Mouse (Mus musculus) lung, postnatal 4 days (tissue): ENCODE measurements around the gene Sowaha.

Experiments used
- DNase-seq, 2 experiments: peaks; one replicate each; pipeline ENCODE4 v3.0.0; 2021

Gene Sowaha

DNA sequence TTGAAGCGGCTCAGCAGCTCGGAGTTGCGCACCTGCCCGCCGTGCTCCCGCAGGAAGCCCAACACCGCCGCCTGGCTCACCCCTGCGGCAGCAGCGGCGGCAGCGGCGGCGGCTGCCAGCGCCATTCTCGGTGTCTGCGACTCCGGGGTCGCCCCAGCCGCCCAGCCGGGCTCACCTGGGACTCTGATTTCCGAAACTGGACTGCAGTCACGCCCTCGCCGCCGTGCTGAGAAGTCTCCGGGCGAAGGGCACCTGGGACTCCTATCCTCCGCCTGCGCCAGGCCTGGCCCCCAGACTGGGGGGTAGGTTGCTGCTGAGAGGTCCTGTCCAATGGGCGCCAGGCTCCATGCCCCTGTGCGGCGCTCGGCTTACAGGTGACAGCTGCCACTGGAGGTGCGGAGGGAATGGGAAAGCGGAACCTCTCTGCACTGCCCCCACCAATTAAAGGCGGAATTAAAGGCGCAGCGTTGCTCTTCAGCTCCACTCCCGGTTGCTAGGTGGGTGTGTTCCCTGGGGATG, at the start of gene Sowaha, which contains the start of gene Gm9945:
Sowaha (minus strand) TSS at position 492 of the 519 bp plus-strand sequence.
Gm9945 (plus strand) TSS at position 384 of the 519 bp plus-strand sequence.
- DNase-seq, result peak; percentile 34 to 54

DNA sequence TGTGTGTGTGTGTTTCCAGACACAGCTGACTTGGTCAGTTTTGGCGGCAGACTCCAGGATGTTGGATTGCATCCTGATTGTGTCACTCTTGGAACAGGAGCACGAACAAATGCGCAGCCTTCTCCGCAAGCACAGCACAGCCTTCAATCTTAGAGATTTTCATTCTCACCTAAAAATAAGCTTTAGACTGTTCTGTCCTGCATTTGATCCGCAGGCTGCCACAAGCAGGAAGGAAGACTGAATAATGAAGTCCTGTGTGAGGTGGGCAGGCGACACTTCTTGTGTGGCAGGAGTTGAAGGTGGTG, 49.1 kb upstream of the Sowaha start:
- peak; percentile 51 to 72 for DNase-seq

DNA sequence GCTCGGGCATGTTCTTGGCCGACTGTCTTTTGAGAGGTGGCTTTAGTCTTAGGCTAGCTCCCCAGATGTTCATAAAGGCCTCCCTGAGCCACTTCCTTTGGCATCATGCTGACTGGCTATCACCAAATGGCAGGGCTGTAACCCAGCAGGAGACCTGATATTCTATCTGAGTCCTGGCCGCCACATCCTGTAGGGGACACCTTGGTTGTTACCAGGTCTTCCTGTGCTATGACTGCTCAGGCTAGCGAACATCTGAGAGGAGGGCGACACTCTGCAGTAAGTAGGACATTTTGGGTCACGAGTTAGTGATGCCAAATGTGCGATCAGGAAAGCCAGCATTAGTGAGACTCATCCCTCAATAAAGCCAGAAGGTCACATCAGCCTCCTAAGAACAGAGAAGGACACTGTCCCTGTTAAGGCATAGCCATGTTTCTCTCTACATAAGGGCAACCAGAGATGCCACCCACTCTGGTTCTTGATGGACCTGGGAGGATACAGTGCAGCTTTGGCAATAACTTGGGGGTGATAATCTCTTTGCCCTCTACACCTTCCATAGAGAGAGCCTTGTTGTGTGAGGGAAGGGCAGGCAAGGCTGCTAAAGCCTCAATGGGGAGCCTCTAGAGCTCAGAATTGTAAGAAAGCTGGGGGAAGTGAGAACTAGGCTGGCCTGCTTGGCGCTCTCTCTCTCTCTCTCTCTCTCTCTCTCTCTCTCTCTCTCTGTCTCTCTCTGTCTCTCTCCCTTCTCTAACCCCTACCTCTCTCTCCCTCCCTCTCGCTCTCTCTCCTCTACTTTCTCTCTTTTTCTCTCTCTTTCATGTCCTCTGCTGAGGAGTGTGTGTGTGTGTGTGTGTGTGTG, 48.6 kb upstream of the Sowaha start:
- no peak for DNase-seq

DNA sequence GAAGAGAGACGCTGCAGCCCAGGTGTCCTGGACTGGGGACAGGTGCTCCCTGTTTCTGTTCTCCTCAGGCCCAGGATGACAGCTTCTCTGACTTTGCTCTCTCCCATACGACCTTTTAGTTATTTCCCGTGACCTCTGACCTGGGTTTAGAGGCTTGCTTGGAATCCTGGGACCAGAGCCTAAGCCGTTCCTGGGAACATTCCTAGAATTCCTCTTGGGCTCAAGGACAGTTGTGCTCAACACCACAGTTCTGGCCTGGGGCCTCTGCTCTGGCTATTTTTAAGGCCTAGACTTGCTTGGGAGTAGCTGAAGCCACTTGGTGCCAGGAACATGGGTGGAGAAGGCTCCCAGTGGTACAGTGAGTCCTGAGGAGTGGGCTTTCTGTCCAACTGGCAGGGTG, 45.4 kb upstream of the Sowaha start:
- DNase-seq, result peak in 1 of 2 experiments; percentile 45

DNA sequence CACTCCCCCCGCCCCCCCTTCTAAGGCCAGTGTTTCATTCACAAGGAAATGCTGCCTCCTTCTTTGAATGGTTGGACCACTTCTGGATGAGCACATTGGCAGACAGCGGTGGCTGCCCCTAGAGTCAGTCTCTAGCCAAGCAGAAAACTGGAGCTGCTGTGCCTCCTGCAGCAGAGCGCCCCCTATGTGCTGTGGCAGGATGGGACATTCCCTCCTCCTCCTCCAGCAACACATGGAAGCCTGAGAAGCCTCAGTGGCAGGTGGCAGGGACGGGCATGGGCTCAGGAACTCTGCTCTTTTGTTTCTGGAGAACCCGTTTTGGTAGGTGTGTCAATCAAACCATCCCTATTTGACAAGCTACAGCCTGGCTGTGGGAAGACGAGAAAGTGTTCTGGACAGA, 44.8 kb upstream of the Sowaha start:
- DNase-seq, result peak in 1 of 2 experiments; percentile 46

DNA sequence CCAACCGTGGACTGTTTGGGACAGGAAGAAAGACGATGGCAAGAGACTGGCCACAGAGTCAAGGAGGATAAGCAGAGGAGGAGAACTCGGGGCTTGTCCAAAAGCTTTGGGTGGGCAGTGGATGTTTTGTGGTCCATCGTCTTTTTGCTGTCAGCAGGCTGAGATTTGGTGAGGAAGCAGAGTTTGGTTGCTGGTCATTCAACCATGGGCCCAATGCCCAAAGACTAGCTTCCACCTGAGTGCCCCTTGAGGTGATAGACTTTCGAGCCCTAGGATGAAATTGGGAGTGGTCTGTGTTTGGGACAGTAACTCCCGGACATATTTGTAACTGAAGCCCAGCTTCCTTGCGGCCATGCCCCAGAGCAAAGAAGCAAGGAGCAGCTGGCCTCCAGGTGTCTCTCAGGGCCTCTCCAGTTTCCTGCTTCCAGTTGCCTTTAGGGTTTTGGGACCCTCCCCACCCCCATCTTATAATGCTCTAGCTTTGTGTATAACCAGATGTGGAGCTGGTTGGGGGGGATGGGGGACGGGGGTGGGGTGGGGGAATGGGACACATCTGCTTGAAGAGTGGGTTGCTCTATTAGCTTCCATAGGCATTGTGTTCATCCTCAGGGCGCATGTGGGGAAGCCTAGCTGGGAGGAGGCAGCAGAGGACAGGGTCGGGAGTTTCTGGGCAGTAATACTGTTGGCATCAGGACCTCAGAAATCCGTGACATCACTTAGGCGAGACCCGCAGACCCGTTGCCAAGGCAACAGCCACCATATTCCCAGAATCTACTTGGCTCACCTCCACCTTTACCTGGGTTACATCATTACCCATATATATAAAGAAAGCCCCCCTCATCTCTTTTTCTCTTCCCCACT, 43.7 kb upstream of the Sowaha start:
- DNase-seq, result no peak

DNA sequence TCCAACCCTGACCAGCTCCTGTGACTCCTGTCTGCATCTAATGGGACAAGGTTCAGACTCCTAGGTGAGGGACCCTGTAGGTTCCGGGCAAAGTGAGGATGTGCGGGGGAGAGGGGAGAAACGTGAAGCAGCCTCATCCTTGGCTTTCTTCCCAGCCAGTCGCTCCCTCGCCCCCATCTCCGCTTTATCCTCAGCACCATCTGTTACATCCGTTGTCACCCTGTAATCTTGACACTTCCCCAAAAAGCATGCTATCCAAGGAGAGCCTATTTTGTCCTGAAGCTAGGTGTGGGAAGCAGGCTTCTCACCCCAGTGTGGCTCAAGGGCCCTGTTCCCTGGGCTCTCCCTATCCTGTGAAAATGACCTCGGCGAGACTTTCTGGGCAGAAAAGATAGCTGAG, 42.9 kb upstream of the Sowaha start:
- DNase-seq, result no peak

DNA sequence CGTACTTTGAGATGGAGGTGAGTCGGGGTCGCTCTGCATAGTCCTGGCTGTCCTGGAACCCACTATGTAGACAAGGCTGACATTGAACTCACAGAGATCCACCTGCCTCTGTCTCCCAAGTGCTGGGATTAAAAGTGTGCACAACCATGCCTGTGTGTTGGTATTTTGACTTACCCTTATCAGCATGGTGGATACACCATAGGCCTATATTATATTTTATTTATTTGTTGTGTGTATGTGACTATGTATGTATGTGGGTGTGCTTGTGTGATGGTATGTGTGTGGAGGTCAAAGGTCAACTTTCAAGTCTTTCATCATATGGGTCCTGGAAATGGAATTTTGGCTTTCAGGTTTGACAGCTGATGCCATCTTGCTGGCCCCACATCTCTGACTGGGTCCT, 42.3 kb upstream of the Sowaha start:
- DNase-seq, result no peak

DNA sequence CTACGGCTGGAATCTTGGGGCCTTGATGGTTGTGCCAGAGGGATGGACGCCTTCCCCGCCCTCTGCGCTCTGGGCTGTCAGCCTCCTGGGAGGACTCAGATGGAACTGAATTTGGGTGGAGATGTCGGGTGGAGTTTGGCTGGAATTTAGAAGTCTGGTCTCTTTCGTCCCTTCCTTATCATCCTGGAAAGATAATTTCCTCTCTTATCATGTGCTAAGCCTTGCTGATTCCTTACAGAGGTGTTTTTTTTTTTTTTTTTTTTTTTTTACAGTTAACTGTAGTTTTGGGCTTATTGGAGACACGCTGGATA, 41.7 kb upstream of the Sowaha start:
- DNase-seq, result no peak

DNA sequence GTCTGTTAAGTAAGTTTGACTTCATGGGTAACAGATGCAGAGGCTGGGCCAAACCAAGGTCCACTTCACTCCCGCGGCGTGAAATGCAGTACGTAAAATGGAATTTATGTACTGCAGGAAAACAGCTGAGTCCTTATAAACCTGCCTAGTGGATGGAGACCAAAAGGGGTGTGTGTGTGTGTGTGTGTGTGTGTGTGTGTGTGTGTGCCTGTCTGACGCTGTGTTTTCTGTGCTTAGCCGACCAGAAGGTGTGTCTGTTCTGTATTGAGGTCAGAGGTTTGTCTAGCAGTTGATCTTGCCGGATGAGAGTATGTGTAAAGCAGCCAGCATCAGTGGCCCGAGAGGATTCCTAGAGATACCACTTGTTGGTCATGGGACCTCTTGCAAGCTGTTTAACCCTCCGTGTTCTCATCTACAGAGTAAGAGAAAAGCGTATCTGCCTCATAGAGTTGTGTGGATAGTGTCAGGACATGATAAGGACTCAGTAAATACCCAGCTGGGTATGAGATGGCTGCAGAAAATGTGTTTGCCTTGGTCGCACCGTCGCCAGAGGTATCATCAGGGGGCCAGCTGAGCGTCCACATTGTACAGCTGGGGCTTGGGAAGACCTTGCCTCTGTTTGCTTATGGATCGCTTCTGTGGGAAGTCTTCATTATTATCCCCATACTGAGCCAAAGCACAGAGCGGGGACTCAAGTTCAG, 41.2 kb upstream of the Sowaha start:
- no peak for DNase-seq

DNA sequence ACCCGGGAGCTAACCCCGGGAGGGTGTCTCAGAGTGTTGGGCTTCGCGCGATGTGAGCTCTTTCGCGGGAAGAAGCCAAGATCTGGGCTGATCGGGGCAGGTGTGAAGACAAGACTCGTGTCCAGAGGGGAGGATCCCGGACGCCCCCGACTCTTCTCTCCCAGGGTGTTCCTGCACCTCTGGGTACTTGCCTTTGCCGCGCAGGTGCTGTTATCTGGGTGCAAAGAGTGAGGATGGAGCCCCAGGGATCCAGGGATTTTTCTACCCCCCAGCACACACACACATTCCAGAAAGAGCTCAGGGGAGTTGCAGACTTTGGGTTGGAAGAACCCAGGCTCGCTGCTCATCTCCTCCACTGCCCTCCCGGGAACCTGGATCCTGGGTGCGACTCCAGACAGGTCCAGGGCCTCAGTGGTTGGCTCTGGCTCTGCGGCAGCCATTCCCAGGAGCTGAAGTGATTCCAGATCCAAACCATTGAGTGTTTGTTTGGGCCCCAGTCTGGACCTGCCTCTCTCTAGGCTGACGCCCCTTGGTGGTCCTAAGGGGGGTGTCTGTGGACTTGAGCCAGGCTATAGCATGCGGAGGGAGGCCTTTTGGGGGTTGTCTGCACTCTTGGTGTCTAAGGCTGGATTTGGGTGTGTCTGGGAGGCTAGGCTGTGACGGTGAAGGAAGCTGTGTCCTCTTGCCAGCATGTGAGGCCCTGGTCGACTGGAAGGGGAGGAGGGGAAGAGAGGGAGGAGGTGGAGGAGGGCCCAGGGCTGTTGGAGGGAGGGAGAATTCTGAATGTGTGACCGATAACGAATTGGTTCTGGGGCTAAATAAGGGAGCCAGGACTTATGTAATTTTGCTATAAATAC, 40.3 kb upstream of the Sowaha start:
- DNase-seq, result peak; percentile 65

DNA sequence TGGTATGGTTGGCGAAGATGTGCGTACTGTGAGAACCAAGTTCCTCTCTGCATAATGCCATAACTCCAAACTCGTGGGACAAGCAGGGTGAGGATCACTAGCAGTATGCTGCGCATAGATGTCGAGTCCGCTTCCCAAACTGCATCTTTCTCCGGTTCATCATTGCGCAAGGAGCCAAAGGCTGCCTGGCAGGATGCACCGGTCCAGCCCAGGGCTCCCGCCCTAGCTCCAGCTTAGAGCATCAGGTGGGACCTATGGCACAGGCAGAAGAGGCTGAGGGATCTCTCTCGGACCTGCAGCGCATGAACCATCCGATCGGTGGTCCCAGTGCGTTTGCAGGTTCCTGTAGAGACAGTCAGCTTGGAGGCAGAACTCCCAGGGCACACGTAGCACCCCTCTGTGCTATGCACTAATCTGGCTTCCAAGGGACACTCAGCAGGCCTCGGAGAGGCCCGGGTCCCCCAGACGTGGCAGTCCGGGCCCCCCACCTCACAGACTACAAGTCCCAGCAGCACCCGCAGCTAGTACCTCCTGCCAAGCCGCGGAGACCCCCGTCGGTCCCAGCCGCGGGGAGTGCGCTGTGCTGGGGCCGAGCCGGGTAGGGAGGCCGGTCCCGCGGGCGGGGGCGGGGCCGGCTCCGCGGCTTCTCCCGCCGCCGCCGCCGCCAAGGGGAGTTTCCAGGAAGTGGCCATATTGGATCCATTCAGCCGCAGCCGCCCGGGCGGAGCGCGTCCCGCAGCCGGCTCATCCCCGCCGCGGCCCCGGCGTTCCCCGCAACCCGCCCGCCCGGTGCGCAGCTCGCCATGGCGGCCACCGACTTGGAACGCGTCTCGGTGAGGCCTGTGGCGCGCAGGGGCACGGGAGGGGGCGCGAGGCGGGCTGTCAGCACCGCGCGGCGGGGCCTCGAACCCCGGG, 39.4 kb upstream of the Sowaha start, which contains the start of gene Sept8:
Sept8 (plus strand) TSS at position 51 of the 915 bp plus-strand sequence.
- DNase-seq, result peak; percentile 72 to 80

DNA sequence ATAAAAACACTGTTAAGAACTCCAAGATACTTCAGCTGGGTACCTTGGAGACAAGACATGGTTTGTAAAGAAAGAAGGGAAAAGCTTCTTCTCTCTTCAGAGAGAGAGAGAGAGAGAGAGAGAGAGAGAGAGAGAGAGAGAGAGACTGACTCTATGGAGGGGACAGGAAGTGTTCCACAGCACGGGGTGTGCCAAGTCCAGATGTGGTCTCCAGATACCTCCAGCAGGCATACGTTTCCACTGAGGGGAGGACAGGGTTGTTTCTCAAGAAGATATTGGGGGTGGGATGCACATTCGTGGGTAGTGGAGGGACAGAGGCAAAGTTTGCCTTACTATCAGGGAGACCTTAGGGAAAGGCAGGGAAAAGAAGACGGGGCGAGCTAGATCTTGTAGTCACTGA, 38.7 kb upstream of the Sowaha start:
- DNase-seq, result no peak

DNA sequence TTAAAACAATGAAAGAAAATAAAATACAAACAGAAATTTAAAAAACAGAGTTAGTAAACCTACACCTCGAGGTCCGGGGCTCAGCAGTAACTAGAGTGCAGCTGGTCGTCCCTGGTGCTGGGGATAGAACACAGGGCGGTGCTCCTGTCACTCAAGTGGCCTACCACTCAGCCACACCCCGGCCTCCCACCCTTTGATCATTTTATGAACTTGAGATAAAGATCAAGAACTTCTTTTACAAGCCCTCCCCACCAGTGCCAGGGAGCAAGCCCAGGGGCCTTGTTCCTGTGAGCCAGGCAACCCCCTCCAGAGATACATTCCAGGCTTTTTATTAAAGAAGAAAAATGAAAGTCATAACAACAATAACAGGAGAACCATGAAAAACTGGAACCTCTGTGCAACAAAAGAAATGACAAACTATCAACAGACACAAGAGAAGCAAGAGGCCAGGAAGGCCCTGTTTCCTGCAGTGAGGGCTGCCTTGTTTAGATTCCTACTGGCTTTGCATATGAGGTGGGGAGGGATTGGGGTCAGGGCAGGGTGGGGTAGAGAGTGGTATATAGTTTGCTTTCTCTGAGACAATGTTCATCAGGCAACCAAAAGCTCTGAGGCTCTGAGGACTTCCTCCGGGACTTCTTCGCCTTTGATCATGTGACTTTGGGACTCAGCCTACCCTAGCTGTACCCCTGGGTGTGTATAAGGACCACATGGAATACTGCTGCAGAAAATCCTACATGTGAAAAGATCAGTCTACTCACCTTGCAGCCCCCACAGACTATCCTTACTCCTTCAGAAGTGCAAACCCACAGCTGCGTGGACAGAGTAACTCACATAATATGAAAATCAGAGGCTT, 36.9 kb upstream of the Sowaha start:
- DNase-seq, result peak; percentile 35 to 58

DNA sequence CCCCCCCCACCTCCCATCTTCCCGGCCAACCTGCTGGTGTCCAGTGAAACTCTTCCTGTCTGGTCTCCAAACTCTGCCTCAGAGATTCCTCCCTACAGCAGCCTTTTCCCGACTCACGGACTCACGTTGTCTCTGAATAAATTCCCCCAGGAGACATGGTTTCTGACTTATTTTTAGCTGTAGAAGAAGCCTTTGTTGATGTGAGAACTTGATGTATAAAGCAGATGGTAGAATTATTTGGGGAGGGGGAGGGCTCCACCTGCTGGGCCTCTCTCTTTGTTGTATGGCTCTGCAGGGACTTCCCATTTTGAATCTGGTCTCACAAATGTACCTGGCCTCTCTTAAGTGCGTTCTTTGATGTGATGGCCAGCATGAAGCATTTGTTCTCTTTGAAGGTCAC, 30.3 kb upstream of the Sowaha start:
- no peak for DNase-seq

DNA sequence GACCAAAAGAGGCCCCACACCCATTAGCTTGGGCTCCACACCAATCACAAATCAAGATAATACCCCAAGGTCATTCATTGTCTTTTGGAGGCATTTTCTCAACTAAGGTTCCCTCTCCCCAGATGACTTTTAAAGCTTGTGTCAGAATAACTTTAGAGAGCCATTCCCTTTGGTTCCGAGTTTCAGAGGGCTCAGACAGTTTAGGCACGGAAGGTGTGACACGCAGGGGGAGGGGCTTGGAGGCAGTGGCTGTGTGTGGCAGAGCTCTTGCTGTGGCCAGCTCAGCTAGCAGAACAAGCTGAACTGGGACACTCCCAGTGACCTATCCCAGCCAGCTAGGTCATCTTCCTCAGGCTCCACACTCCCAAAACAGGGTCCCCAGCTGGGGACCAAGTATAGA, 28.5 kb upstream of the Sowaha start:
- no peak for DNase-seq

DNA sequence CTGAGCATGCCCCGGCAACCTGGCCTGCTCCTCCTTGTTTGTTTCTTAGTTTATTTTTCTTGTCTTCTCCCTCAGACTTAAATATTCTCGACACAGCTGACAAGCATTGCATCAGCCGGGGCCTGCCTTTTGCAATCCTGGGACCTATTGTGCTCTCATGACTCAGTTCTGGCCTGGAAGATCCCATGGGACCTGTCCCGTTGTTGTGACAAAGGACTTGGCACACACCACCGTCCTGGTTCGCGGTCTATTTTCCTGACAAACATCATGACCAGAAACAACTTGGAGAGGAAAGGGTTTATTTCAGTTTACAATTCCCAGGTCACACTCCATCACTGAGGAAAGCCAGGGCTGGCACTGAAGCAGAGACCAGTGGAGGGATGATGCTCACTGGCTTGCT, 28.1 kb upstream of the Sowaha start:
- peak in 1 of 2 experiments; percentile 54 for DNase-seq

DNA sequence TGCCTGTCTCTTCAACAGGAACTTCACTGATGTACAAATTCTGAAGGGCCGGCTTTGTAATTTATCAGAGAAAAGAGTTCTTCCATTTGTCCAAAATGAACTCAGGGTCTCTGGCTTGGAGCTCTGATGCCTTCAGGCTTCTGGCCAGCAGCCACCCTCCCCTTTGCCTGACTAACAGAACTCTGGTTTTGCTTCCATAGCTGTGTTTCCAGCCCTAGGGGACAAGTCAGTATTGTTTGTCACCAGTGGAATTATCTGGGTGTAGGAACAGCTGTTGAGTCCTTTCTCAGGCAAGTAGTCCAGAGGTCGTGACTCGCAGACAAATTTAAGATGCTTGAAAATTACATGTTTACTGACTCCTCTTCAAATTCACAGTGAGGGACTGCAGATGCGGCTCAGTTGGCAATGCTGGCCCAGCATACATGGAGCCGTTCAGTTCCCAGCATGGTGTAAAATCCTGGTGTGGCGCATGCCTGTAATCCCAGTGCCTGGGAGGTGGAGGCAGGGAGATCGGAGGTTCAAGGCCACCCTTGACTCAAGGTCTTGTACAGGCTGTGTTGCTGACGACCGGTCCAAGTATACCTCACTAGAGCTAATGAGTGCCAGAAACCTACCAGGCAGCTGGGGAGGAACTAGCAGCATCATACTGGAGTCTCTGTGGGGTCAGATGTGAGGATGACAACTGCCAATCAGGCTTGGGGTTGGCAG, 27.2 kb upstream of the Sowaha start:
- no peak for DNase-seq

DNA sequence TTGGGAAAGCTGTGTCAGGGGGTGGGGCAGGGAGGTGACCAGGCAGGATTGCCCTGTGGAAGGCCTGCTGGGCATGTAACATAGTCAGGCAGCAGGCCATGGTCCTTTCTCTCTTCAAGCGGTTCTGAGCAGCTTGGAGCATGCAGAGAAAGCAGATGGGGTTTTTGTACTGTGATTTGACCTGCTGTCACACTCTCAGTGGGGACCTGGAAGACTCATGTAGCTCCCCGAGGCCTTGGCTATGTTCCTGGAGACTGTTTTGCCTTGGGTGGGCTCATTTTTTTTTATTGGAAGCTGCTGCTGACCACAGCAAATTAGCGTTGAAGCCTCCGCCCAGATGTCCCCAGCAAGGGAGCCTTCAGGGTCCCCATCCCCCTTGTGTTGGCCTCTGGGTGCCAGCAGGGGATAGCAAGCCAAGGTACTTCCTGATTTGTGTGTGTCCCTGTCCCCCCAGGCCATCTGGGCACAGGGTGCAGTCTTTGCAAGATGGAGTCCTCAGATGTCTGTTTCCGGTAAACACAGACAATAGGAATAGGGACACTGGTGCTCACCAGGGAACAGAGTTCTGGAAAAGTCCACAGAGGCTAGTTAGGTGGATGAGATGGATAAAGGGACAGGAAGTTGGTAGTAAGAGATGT, 25.1 kb upstream of the Sowaha start:
- DNase-seq, result no peak
